Mouse (Mus musculus): ENCODE measurements around the gene Dnajb4. TPM values are rescaled to one million over a fixed set of nuclear protein-coding genes. Genes with fewer than 3 reads are reported as not detected.
"Not testable (repeated sequence)": the region's sequence is repeated elsewhere in the genome, so short reads cannot be mapped to it uniquely, and the experiment has no call there.

The Dnajb4 gene
- polyA plus RNA-seq (2015; fragmentation: Nextera tagmentation; extraction: Ambion mirVana) = 38.2 and 41.4 TPM in 2 replicates

GRCm38 (mm10) chr3:152209967-152210634, at the start of gene Dnajb4, which contains the start of gene Fubp1:
TSS of gene Dnajb4 (minus strand) at chr3:152210302.
TSS of gene Fubp1 (plus strand) at chr3:152210422.
- Histone ChIP-seq H3K9me3 (no peaks in the 10 kb centered on the region), H3K9ac (peak within 1 kb of the TSS; percentile 100), H3K4me1 (peaks cover 25% of the 10 kb centered on the region), H3K4me3 (peak within 1 kb of the TSS; percentile 98), H3K36me3 (no peaks in the 10 kb centered on the region), H3K27ac (peak within 1 kb of the TSS; percentile 98), H3K27me3 (no peaks in the 10 kb centered on the region), H3K4me2 (peak within 1 kb of the TSS; percentile 80)
- peak; percentile 97 for ATAC-seq (ENCODE audit: borderline replicate concordance, extremely low read depth, low FRiP score, low TSS enrichment)
- WGBS = 0% methylated on average over 83 of the region's 85 CpGs

GRCm38 (mm10) chr3:152259409-152259808, 49.3 kb upstream of the Dnajb4 start:
- not testable (repeated sequence) for H3K4me2 ChIP-seq; ATAC-seq (ENCODE audit: borderline replicate concordance, extremely low read depth, low FRiP score, low TSS enrichment); H3K4me3 ChIP-seq; H3K9ac ChIP-seq; H3K27ac ChIP-seq; H3K36me3 ChIP-seq; H3K9me3 ChIP-seq; H3K27me3 ChIP-seq
- 29% methylated on average over 8 of the region's 9 CpGs for WGBS
- H3K4me1 ChIP-seq = peaks cover 25% of the 10 kb centered on the region

GRCm38 (mm10) chr3:152257528-152257927, 47.4 kb upstream of the Dnajb4 start:
- H3K36me3 ChIP-seq = no peaks in the 10 kb centered on the region
- no peak for ATAC-seq (ENCODE audit: borderline replicate concordance, extremely low read depth, low FRiP score, low TSS enrichment)
- no peaks in the 10 kb centered on the region for H3K27me3 ChIP-seq
- H3K9me3 ChIP-seq = no peaks in the 10 kb centered on the region
- H3K9ac ChIP-seq = no peak overlapping the region
- no peak overlapping the region for H3K4me2 ChIP-seq
- WGBS = 79% methylated on average over 3 of the region's 3 CpGs
- peaks cover 20% of the 10 kb centered on the region for H3K4me1 ChIP-seq
- no peak overlapping the region for H3K27ac ChIP-seq
- no peak overlapping the region for H3K4me3 ChIP-seq

- Histone ChIP-seq H3K4me2 (no peak overlapping the region), H3K4me3 (no peak overlapping the region), H3K4me1 (no peaks in the 10 kb centered on the region), H3K9me3 (no peaks in the 10 kb centered on the region), H3K9ac (no peak overlapping the region), H3K27me3 (no peaks in the 10 kb centered on the region), H3K27ac (no peak overlapping the region), H3K36me3 (peaks cover 23% of the 10 kb centered on the region)
- no peak for ATAC-seq (ENCODE audit: borderline replicate concordance, extremely low read depth, low FRiP score, low TSS enrichment)
- WGBS = 82% methylated on average over 1 of the region's 1 CpGs
These were observed 40.4 kb upstream of the Dnajb4 start for GRCm38 (mm10) chr3:152250487-152250886.

GRCm38 (mm10) chr3:152247708-152248107, 37.6 kb upstream of the Dnajb4 start:
- H3K27me3 ChIP-seq = no peaks in the 10 kb centered on the region
- H3K9me3 ChIP-seq = no peaks in the 10 kb centered on the region
- no peak for ATAC-seq (ENCODE audit: borderline replicate concordance, extremely low read depth, low FRiP score, low TSS enrichment)
- H3K4me1 ChIP-seq = no peaks in the 10 kb centered on the region
- H3K36me3 ChIP-seq = peaks cover 36% of the 10 kb centered on the region
- H3K27ac ChIP-seq = no peak overlapping the region
- no peak overlapping the region for H3K9ac ChIP-seq
- WGBS = 83% methylated on average over 12 of the region's 12 CpGs
- no peak overlapping the region for H3K4me3 ChIP-seq
- no peak overlapping the region for H3K4me2 ChIP-seq

- Histone ChIP-seq H3K4me2 (no peak overlapping the region), H3K27ac (no peak overlapping the region), H3K9me3 (no peaks in the 10 kb centered on the region), H3K9ac (no peak overlapping the region), H3K27me3 (no peaks in the 10 kb centered on the region), H3K36me3 (peaks cover 41% of the 10 kb centered on the region), H3K4me1 (no peaks in the 10 kb centered on the region), H3K4me3 (no peak overlapping the region)
- 69% methylated on average over 5 of the region's 5 CpGs for WGBS
- ATAC-seq (ENCODE audit: borderline replicate concordance, extremely low read depth, low FRiP score, low TSS enrichment) = no peak
These were observed 35.3 kb upstream of the Dnajb4 start for GRCm38 (mm10) chr3:152245273-152245910.

GRCm38 (mm10) chr3:152243304-152243703, 33.2 kb upstream of the Dnajb4 start:
- no peak overlapping the region for H3K27ac ChIP-seq
- no peak overlapping the region for H3K4me3 ChIP-seq
- no peaks in the 10 kb centered on the region for H3K27me3 ChIP-seq
- 79% methylated on average over 4 of the region's 4 CpGs for WGBS
- H3K9me3 ChIP-seq = no peaks in the 10 kb centered on the region
- peaks cover 55% of the 10 kb centered on the region for H3K36me3 ChIP-seq
- ATAC-seq (ENCODE audit: borderline replicate concordance, extremely low read depth, low FRiP score, low TSS enrichment) = no peak
- H3K4me1 ChIP-seq = no peaks in the 10 kb centered on the region
- no peak overlapping the region for H3K9ac ChIP-seq
- H3K4me2 ChIP-seq = no peak overlapping the region

- Histone ChIP-seq H3K4me2 (no peak overlapping the region), H3K27ac (no peak overlapping the region), H3K4me3 (no peak overlapping the region), H3K27me3 (no peaks in the 10 kb centered on the region), H3K9me3 (no peaks in the 10 kb centered on the region), H3K36me3 (peaks cover 48% of the 10 kb centered on the region), H3K9ac (no peak overlapping the region), H3K4me1 (no peaks in the 10 kb centered on the region)
- WGBS = 71% methylated on average over 3 of the region's 3 CpGs
- no peak for ATAC-seq (ENCODE audit: borderline replicate concordance, extremely low read depth, low FRiP score, low TSS enrichment)
These were observed 31.0 kb upstream of the Dnajb4 start for GRCm38 (mm10) chr3:152241098-152241497.

- peaks cover 50% of the 10 kb centered on the region for H3K36me3 ChIP-seq
- H3K4me2 ChIP-seq = no peak overlapping the region
- no peak overlapping the region for H3K27ac ChIP-seq
- no peak overlapping the region for H3K9ac ChIP-seq
- no peak overlapping the region for H3K4me3 ChIP-seq
- H3K9me3 ChIP-seq = no peaks in the 10 kb centered on the region
- no peaks in the 10 kb centered on the region for H3K27me3 ChIP-seq
- no peaks in the 10 kb centered on the region for H3K4me1 ChIP-seq
- 93% methylated on average over 1 of the region's 1 CpGs for WGBS
- no peak for ATAC-seq (ENCODE audit: borderline replicate concordance, extremely low read depth, low FRiP score, low TSS enrichment)
These were observed 29.5 kb upstream of the Dnajb4 start for GRCm38 (mm10) chr3:152239592-152239991.

- Histone ChIP-seq H3K27ac (no peak overlapping the region), H3K9ac (no peak overlapping the region), H3K27me3 (no peaks in the 10 kb centered on the region), H3K4me3 (no peak overlapping the region), H3K9me3 (no peaks in the 10 kb centered on the region), H3K4me1 (no peaks in the 10 kb centered on the region), H3K4me2 (no peak overlapping the region), H3K36me3 (peaks cover 57% of the 10 kb centered on the region)
- peak; percentile 30; the same call in 1 of the 2 replicates for ATAC-seq (ENCODE audit: borderline replicate concordance, extremely low read depth, low FRiP score, low TSS enrichment)
- 38% methylated on average over 2 of the region's 2 CpGs for WGBS
These were observed 28.7 kb upstream of the Dnajb4 start for GRCm38 (mm10) chr3:152238836-152239235.

- Histone ChIP-seq H3K9me3 (no peaks in the 10 kb centered on the region), H3K9ac (no peak overlapping the region), H3K4me1 (no peaks in the 10 kb centered on the region), H3K27me3 (no peaks in the 10 kb centered on the region), H3K36me3 (peaks cover 64% of the 10 kb centered on the region), H3K4me3 (no peak overlapping the region), H3K4me2 (no peak overlapping the region), H3K27ac (no peak overlapping the region)
- 89% methylated on average over 1 of the region's 1 CpGs for WGBS
- no peak for ATAC-seq (ENCODE audit: borderline replicate concordance, extremely low read depth, low FRiP score, low TSS enrichment)
These were observed 25.7 kb upstream of the Dnajb4 start for GRCm38 (mm10) chr3:152235805-152236204.

- Histone ChIP-seq H3K4me2 (no peak overlapping the region), H3K27me3 (no peaks in the 10 kb centered on the region), H3K4me3 (no peak overlapping the region), H3K9me3 (no peaks in the 10 kb centered on the region), H3K36me3 (peaks cover 63% of the 10 kb centered on the region), H3K27ac (no peak overlapping the region), H3K4me1 (no peaks in the 10 kb centered on the region), H3K9ac (no peak overlapping the region)
- 83% methylated on average over 1 of the region's 1 CpGs for WGBS
- ATAC-seq (ENCODE audit: borderline replicate concordance, extremely low read depth, low FRiP score, low TSS enrichment) = no peak
These were observed 25.1 kb upstream of the Dnajb4 start for GRCm38 (mm10) chr3:152235238-152235637.
